Mouse (Mus musculus) heart, postnatal 25 days (tissue): ENCODE data around the gene Pard6a. TPM values are rescaled to one million over a fixed set of nuclear protein-coding genes. Genes with fewer than 3 reads are reported as not detected.

Experiments
- DNase-seq: peaks from one replicate; pipeline ENCODE4 v3.0.0; 2022; ENCODE audit warnings: low spot score
- intact Hi-C: fragments of 180-260 bp; cut with DNase I; formaldehyde crosslinking; loops from one replicate; pipeline ENCODE4 v1.15.1; 2025
- total RNA-seq, 2 experiments: library from RNA; stranded (reverse); gene quantifications; 2 replicates each; pipeline ENCODE4 v1.2.3; 2021

Gene Pard6a
- total RNA-seq, result 1 to 10 TPM; 8.4 to 9.1 TPM

- DNase-seq, result peak; percentile 90
- intact Hi-C loops, result no loop called here
Measured at GRCm38 (mm10) chr8:105700966-105701824, at the start of gene Pard6a, which contains the start of gene Acd. TSS of gene Pard6a (plus strand) at chr8:105701148. TSS of gene Acd (minus strand) at chr8:105701102.

- no peak for DNase-seq
- intact Hi-C loops, result no loop called here
Measured at GRCm38 (mm10) chr8:105657641-105658040, 43.3 kb upstream of the Pard6a start.

- intact Hi-C loops, result no loop called here
- no peak for DNase-seq
Measured at GRCm38 (mm10) chr8:105661167-105661566, 39.8 kb upstream of the Pard6a start.

- intact Hi-C loops, result no loop called here
Measured at GRCm38 (mm10) chr8:105677891-105678290, 23.1 kb upstream of the Pard6a start.

GRCm38 (mm10) chr8:105685325-105685724 lies 15.6 kb upstream of the Pard6a start:
- no peak for DNase-seq
- intact Hi-C loops, result loop anchor here (5.0 kb wide), 2 partner anchors 48 to 118 kb away; partner anchors contain the start of genes Agrp, Atp6v0d1 and Ctcf

More at GRCm38 (mm10) chr8:105677891-105678290, 23.1 kb upstream of the Pard6a start:
- no peak for DNase-seq

- no peak for DNase-seq
- intact Hi-C loops, result loop anchor here (5.0 kb wide), 2 partner anchors 49 to 119 kb away; partner anchors contain the start of genes Agrp, Atp6v0d1 and Ctcf
Measured at GRCm38 (mm10) chr8:105685796-105686308, 15.1 kb upstream of the Pard6a start, which contains the start of gene Carmil2. TSS of gene Carmil2 (plus strand) at chr8:105686274.

GRCm38 (mm10) chr8:105686551-105686950 lies 14.4 kb upstream of the Pard6a start:
- no peak for DNase-seq
- intact Hi-C loops, result loop anchor here (5.0 kb wide), 2 partner anchors 49 to 119 kb away; partner anchors contain the start of genes Agrp, Atp6v0d1 and Ctcf

- DNase-seq, result no peak
- intact Hi-C loops, result loop anchor here (5.0 kb wide), 2 partner anchors 50 to 120 kb away; partner anchors contain the start of genes Agrp, Atp6v0d1 and Ctcf
Measured at GRCm38 (mm10) chr8:105687512-105687911, 13.4 kb upstream of the Pard6a start.

- intact Hi-C loops, result loop anchor here (5.0 kb wide), 2 partner anchors 51 to 121 kb away; partner anchors contain the start of genes Agrp, Atp6v0d1 and Ctcf
Measured at GRCm38 (mm10) chr8:105688242-105688752, 12.7 kb upstream of the Pard6a start.

GRCm38 (mm10) chr8:105689256-105689982 lies 11.5 kb upstream of the Pard6a start:
- intact Hi-C loops, result loop anchor here (5.0 kb wide), 2 partner anchors 52 to 122 kb away; partner anchors contain the start of genes Agrp, Atp6v0d1 and Ctcf
- no peak for DNase-seq

More at GRCm38 (mm10) chr8:105688242-105688752, 12.7 kb upstream of the Pard6a start:
- no peak for DNase-seq

GRCm38 (mm10) chr8:105689983-105690360 lies 11.0 kb upstream of the Pard6a start:
- DNase-seq, result no peak
- intact Hi-C loops, result loop anchor here (5.0 kb wide), 2 partner anchors 53 to 123 kb away; partner anchors contain the start of genes Agrp, Atp6v0d1 and Ctcf

GRCm38 (mm10) chr8:105690978-105691377 lies 10.0 kb upstream of the Pard6a start:
- intact Hi-C loops, result no loop called here
- DNase-seq, result no peak

GRCm38 (mm10) chr8:105692449-105693182 lies 8.3 kb upstream of the Pard6a start:
- no peak for DNase-seq
- intact Hi-C loops, result no loop called here

- no peak for DNase-seq
- intact Hi-C loops, result no loop called here
Measured at GRCm38 (mm10) chr8:105693648-105694047, 7.3 kb upstream of the Pard6a start.

GRCm38 (mm10) chr8:105694051-105694799 lies 6.7 kb upstream of the Pard6a start:
- no peak for DNase-seq
- intact Hi-C loops, result no loop called here

- no peak for DNase-seq
- intact Hi-C loops, result no loop called here
Measured at GRCm38 (mm10) chr8:105695080-105695780, 5.7 kb upstream of the Pard6a start.

- no peak for DNase-seq
Measured at GRCm38 (mm10) chr8:105697196-105697780, 3.7 kb upstream of the Pard6a start.

More at GRCm38 (mm10) chr8:105697196-105697780, 3.7 kb upstream of the Pard6a start:
- intact Hi-C loops, result no loop called here
